Mouse (Mus musculus): ENCODE data around the gene Gm853. TPM values are rescaled to one million over a fixed set of nuclear protein-coding genes. Genes with fewer than 3 reads are reported as not detected.

Gene Gm853
- polyA plus RNA-seq, 1 experiment from 2014 or later: not detected

GRCm38 (mm10) chr4:130186450-130186849, 35.8 kb downstream of the Gm853 start:
- H3K4me3 ChIP-seq (ENCODE audit: low read depth, low read length): no peak overlapping the region
- H3K4me1 ChIP-seq (replicated peaks; ENCODE audit: control insufficient read depth, insufficient read depth, low read length): no peaks in the 10 kb centered on the region
- no peaks in the 10 kb centered on the region for H3K27me3 ChIP-seq (ENCODE audit: control insufficient read depth, insufficient read depth, low read length)
- no peaks in the 10 kb centered on the region for H3K9me3 ChIP-seq (ENCODE audit: control insufficient read depth, low read length)
- H3K9ac ChIP-seq (ENCODE audit: low read length): no peak overlapping the region
- no peak for DNase-seq (ENCODE audit: low spot score)
- 77% methylated on average over 9 of the region's 9 CpGs for WGBS
- H3K27ac ChIP-seq (ENCODE audit: low read depth, low read length): no peak overlapping the region
- H3K4me2 ChIP-seq (ENCODE audit: low read depth, low read length, severe bottlenecking): no peak overlapping the region
- ATAC-seq (replicated peaks; ENCODE audit: low FRiP score): no peak
- no peaks in the 10 kb centered on the region for H3K36me3 ChIP-seq (ENCODE audit: control insufficient read depth, insufficient read depth, low read length)

- no peak overlapping the region for H3K27ac ChIP-seq (ENCODE audit: low read depth, low read length)
- WGBS: 85% methylated on average over 5 of the region's 5 CpGs
Observed at GRCm38 (mm10) chr4:130183879-130184278, 38.3 kb downstream of the Gm853 start.

GRCm38 (mm10) chr4:130183023-130183422, 39.2 kb downstream of the Gm853 start:
- 74% methylated on average over 13 of the region's 13 CpGs for WGBS
- Histone ChIP-seq H3K9me3 (ENCODE audit: control insufficient read depth, low read length) (no peaks in the 10 kb centered on the region), H3K27me3 (ENCODE audit: control insufficient read depth, insufficient read depth, low read length) (no peaks in the 10 kb centered on the region), H3K36me3 (ENCODE audit: control insufficient read depth, insufficient read depth, low read length) (no peaks in the 10 kb centered on the region), H3K9ac (ENCODE audit: low read length) (no peak overlapping the region), H3K4me3 (ENCODE audit: low read depth, low read length) (no peak overlapping the region), H3K27ac (ENCODE audit: low read depth, low read length) (no peak overlapping the region), H3K4me1 (replicated peaks; ENCODE audit: control insufficient read depth, insufficient read depth, low read length) (no peaks in the 10 kb centered on the region), H3K4me2 (ENCODE audit: low read depth, low read length, severe bottlenecking) (no peak overlapping the region)
- no peak for DNase-seq (ENCODE audit: low spot score)
- ATAC-seq (replicated peaks; ENCODE audit: low FRiP score): no peak

More at GRCm38 (mm10) chr4:130183879-130184278, 38.3 kb downstream of the Gm853 start:
- DNase-seq (ENCODE audit: low spot score) (no peak), ATAC-seq (replicated peaks; ENCODE audit: low FRiP score) (no peak)
- Histone ChIP-seq H3K4me2 (ENCODE audit: low read depth, low read length, severe bottlenecking) (no peak overlapping the region), H3K9ac (ENCODE audit: low read length) (no peak overlapping the region), H3K27me3 (ENCODE audit: control insufficient read depth, insufficient read depth, low read length) (no peaks in the 10 kb centered on the region), H3K4me1 (replicated peaks; ENCODE audit: control insufficient read depth, insufficient read depth, low read length) (no peaks in the 10 kb centered on the region), H3K9me3 (ENCODE audit: control insufficient read depth, low read length) (no peaks in the 10 kb centered on the region), H3K36me3 (ENCODE audit: control insufficient read depth, insufficient read depth, low read length) (no peaks in the 10 kb centered on the region), H3K4me3 (ENCODE audit: low read depth, low read length) (no peak overlapping the region)

- H3K4me1 ChIP-seq (replicated peaks; ENCODE audit: control insufficient read depth, insufficient read depth, low read length): no peaks in the 10 kb centered on the region
- ATAC-seq (replicated peaks; ENCODE audit: low FRiP score): no peak
- WGBS: 84% methylated on average over 4 of the region's 4 CpGs
Observed at GRCm38 (mm10) chr4:130181886-130182285, 40.3 kb downstream of the Gm853 start.

GRCm38 (mm10) chr4:130180909-130181602, 41.1 kb downstream of the Gm853 start:
- no peak for DNase-seq (ENCODE audit: low spot score)
- Histone ChIP-seq H3K36me3 (ENCODE audit: control insufficient read depth, insufficient read depth, low read length) (no peaks in the 10 kb centered on the region), H3K9ac (ENCODE audit: low read length) (no peak overlapping the region), H3K4me2 (ENCODE audit: low read depth, low read length, severe bottlenecking) (no peak overlapping the region), H3K27ac (ENCODE audit: low read depth, low read length) (no peak overlapping the region), H3K4me1 (replicated peaks; ENCODE audit: control insufficient read depth, insufficient read depth, low read length) (no peaks in the 10 kb centered on the region), H3K27me3 (ENCODE audit: control insufficient read depth, insufficient read depth, low read length) (no peaks in the 10 kb centered on the region), H3K9me3 (ENCODE audit: control insufficient read depth, low read length) (no peaks in the 10 kb centered on the region), H3K4me3 (ENCODE audit: low read depth, low read length) (no peak overlapping the region)
- no peak for ATAC-seq (replicated peaks; ENCODE audit: low FRiP score)
- WGBS: 64% methylated on average over 7 of the region's 7 CpGs

More at GRCm38 (mm10) chr4:130181886-130182285, 40.3 kb downstream of the Gm853 start:
- H3K4me2 ChIP-seq (ENCODE audit: low read depth, low read length, severe bottlenecking): no peak overlapping the region
- no peak overlapping the region for H3K4me3 ChIP-seq (ENCODE audit: low read depth, low read length)
- no peak overlapping the region for H3K27ac ChIP-seq (ENCODE audit: low read depth, low read length)
- no peaks in the 10 kb centered on the region for H3K9me3 ChIP-seq (ENCODE audit: control insufficient read depth, low read length)
- no peak overlapping the region for H3K9ac ChIP-seq (ENCODE audit: low read length)
- H3K36me3 ChIP-seq (ENCODE audit: control insufficient read depth, insufficient read depth, low read length): no peaks in the 10 kb centered on the region
- H3K27me3 ChIP-seq (ENCODE audit: control insufficient read depth, insufficient read depth, low read length): no peaks in the 10 kb centered on the region
- DNase-seq (ENCODE audit: low spot score): no peak

GRCm38 (mm10) chr4:130179876-130180275, 42.3 kb downstream of the Gm853 start:
- Histone ChIP-seq H3K9ac (ENCODE audit: low read length) (no peak overlapping the region), H3K27me3 (ENCODE audit: control insufficient read depth, insufficient read depth, low read length) (peaks cover 6% of the 10 kb centered on the region; the same call in 1 of the 2 replicates), H3K4me1 (replicated peaks; ENCODE audit: control insufficient read depth, insufficient read depth, low read length) (peaks cover 7% of the 10 kb centered on the region; the same call in 1 of the 2 replicates), H3K4me2 (ENCODE audit: low read depth, low read length, severe bottlenecking) (no peak overlapping the region), H3K36me3 (ENCODE audit: control insufficient read depth, insufficient read depth, low read length) (no peaks in the 10 kb centered on the region), H3K27ac (ENCODE audit: low read depth, low read length) (no peak overlapping the region), H3K4me3 (ENCODE audit: low read depth, low read length) (no peak overlapping the region), H3K9me3 (ENCODE audit: control insufficient read depth, low read length) (no peaks in the 10 kb centered on the region)
- no peak for ATAC-seq (replicated peaks; ENCODE audit: low FRiP score)
- WGBS: 90% methylated on average over 3 of the region's 3 CpGs
- no peak for DNase-seq (ENCODE audit: low spot score)

- Histone ChIP-seq H3K4me2 (ENCODE audit: low read depth, low read length, severe bottlenecking) (no peak overlapping the region), H3K36me3 (ENCODE audit: control insufficient read depth, insufficient read depth, low read length) (no peaks in the 10 kb centered on the region), H3K27me3 (ENCODE audit: control insufficient read depth, insufficient read depth, low read length) (peaks cover 21% of the 10 kb centered on the region), H3K27ac (ENCODE audit: low read depth, low read length) (no peak overlapping the region), H3K9me3 (ENCODE audit: control insufficient read depth, low read length) (no peaks in the 10 kb centered on the region), H3K4me3 (ENCODE audit: low read depth, low read length) (no peak overlapping the region), H3K9ac (ENCODE audit: low read length) (no peak overlapping the region), H3K4me1 (replicated peaks; ENCODE audit: control insufficient read depth, insufficient read depth, low read length) (peaks cover 15% of the 10 kb centered on the region; the same call in 1 of the 2 replicates)
- DNase-seq (ENCODE audit: low spot score) (no peak), ATAC-seq (replicated peaks; ENCODE audit: low FRiP score) (no peak)
- 56% methylated on average over 7 of the region's 7 CpGs for WGBS
Observed at GRCm38 (mm10) chr4:130177536-130177935, 44.7 kb downstream of the Gm853 start.

- Histone ChIP-seq H3K4me3 (ENCODE audit: low read depth, low read length) (no peak overlapping the region), H3K36me3 (ENCODE audit: control insufficient read depth, insufficient read depth, low read length) (no peaks in the 10 kb centered on the region), H3K4me1 (replicated peaks; ENCODE audit: control insufficient read depth, insufficient read depth, low read length) (peaks cover 15% of the 10 kb centered on the region; the same call in 1 of the 2 replicates), H3K27ac (ENCODE audit: low read depth, low read length) (no peak overlapping the region), H3K9ac (ENCODE audit: low read length) (no peak overlapping the region), H3K27me3 (ENCODE audit: control insufficient read depth, insufficient read depth, low read length) (peaks cover 21% of the 10 kb centered on the region), H3K4me2 (ENCODE audit: low read depth, low read length, severe bottlenecking) (no peak overlapping the region), H3K9me3 (ENCODE audit: control insufficient read depth, low read length) (no peaks in the 10 kb centered on the region)
- WGBS: 77% methylated on average over 4 of the region's 4 CpGs
- DNase-seq (ENCODE audit: low spot score): no peak
- ATAC-seq (replicated peaks; ENCODE audit: low FRiP score): no peak
Observed at GRCm38 (mm10) chr4:130177087-130177486, 45.1 kb downstream of the Gm853 start.
